Mouse (Mus musculus): Measurements from ENCODE around the gene Ufl1.

DNA sequence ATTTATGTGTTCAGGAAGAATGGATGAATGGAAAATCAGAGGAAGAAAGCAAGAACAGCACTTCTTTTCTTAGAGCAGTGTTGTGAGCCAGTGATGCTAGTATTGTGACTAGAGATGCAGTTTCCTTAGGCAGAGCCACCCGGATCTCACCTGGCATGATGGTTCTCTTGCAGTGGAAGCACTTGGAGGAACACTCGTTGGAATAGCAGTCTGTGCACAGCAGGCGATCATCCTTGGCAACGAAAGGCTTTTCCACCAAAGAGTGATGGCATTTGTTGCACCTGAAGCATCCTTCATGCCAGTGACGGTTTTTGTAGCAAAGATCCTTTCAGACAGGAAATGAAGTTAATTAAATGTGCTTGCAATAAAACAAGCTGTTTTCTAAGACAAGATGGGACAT lies 68.2 kb downstream of the Ufl1 start:
- TF ChIP-seq HCFC1 (IDR thresholded peaks at IDR 0.05; ENCODE audit: borderline replicate concordance, insufficient read depth, low read length) (no peak), ZNF384 (IDR thresholded peaks at IDR 0.05; ENCODE audit: low read depth, low read length) (no peak)

Data from ES-E14 (cell line).